Mouse (Mus musculus): Measurements from ENCODE around the gene Rad23b. TPM values are rescaled to one million over a fixed set of nuclear protein-coding genes. Genes with fewer than 3 reads are reported as not detected.

The Rad23b gene
- total and polyA plus RNA-seq, 3 experiments: 200 to 270 TPM; not detected in 1

GRCm38 (mm10) chr4:55405329-55405728 lies 55.5 kb downstream of the Rad23b start:
- no peak for TF ChIP-seq NRF1 (IDR thresholded peaks at IDR 0.05; ENCODE audit: insufficient read depth, low read depth, low read length, poor library complexity, severe bottlenecking)
- TF ChIP-seq TCF12 (IDR thresholded peaks at IDR 0.05; ENCODE audit: low read depth, low read length): no peak
- TF ChIP-seq MEF2A (IDR thresholded peaks at IDR 0.05; ENCODE audit: extremely low read depth, insufficient replicate concordance, low read depth, low read length, poor library complexity, severe bottlenecking): no peak
- no peak for TF ChIP-seq TAL1 (IDR thresholded peaks at IDR 0.05; ENCODE audit: low read length)
- TF ChIP-seq UBTF (IDR thresholded peaks at IDR 0.05; ENCODE audit: borderline replicate concordance, insufficient read depth, low read depth, low read length): no peak
- no peak for TF ChIP-seq ZNF384 (IDR thresholded peaks at IDR 0.05; ENCODE audit: low read depth, low read length)
- no peak for TF ChIP-seq RAD21 (IDR thresholded peaks at IDR 0.05; ENCODE audit: low read depth, low read length)
- TF ChIP-seq SMC3 (IDR thresholded peaks at IDR 0.05; ENCODE audit: low read depth, low read length): no peak
- no peak for TF ChIP-seq KAT2A (conservative IDR thresholded peaks at IDR 0.05; ENCODE audit: low read depth, low read length)
- no peak overlapping the region for H3K9ac ChIP-seq (ENCODE audit: control insufficient read depth, low read depth, low read length, poor library complexity, severe bottlenecking)
- H3K9me3 ChIP-seq (replicated peaks; ENCODE audit: insufficient read depth, low read length): no peaks in the 10 kb centered on the region
- H3K4me1 ChIP-seq (ENCODE audit: control insufficient read depth in 1 of 2, insufficient read depth in 2 of 2, low read length in 2 of 2): no peaks in the 10 kb centered on the region; a peak in 1 of 4 replicates
- H3K27ac ChIP-seq (ENCODE audit: control insufficient read depth, low read depth, low read length): no peak overlapping the region
- H3K36me3 ChIP-seq (ENCODE audit: control insufficient read depth in 1 of 2, insufficient read depth in 2 of 2, low read length in 2 of 2): no peaks in the 10 kb centered on the region; a peak in 1 of 4 replicates
- no peak overlapping the region for H3K4me3 ChIP-seq (ENCODE audit: control insufficient read depth in 1 of 2, insufficient read depth in 1 of 2, low read depth in 2 of 2, low read length in 2 of 2)
- no peaks in the 10 kb centered on the region for H3K79me2 ChIP-seq (ENCODE audit: control insufficient read depth, insufficient read depth, low read length, poor library complexity)
- no peak for DNase-seq (ENCODE audit: low read depth, low spot score)
- H3K27me3 ChIP-seq (ENCODE audit: control insufficient read depth in 1 of 2, insufficient read depth in 2 of 2, low read length in 2 of 2): no peaks in the 10 kb centered on the region

- Histone ChIP-seq H3K9me3 (replicated peaks; ENCODE audit: insufficient read depth, low read length) (no peaks in the 10 kb centered on the region), H3K4me3 (ENCODE audit: control insufficient read depth in 1 of 2, insufficient read depth in 1 of 2, low read depth in 2 of 2, low read length in 2 of 2) (no peak overlapping the region), H3K79me2 (ENCODE audit: control insufficient read depth, insufficient read depth, low read length, poor library complexity) (no peaks in the 10 kb centered on the region), H3K9ac (ENCODE audit: control insufficient read depth, low read depth, low read length, poor library complexity, severe bottlenecking) (no peak overlapping the region), H3K27ac (ENCODE audit: control insufficient read depth, low read depth, low read length) (no peak overlapping the region), H3K4me1 (ENCODE audit: control insufficient read depth in 1 of 2, insufficient read depth in 2 of 2, low read length in 2 of 2) (no peaks in the 10 kb centered on the region; a peak in 1 of 4 replicates), H3K27me3 (ENCODE audit: control insufficient read depth in 1 of 2, insufficient read depth in 2 of 2, low read length in 2 of 2) (no peaks in the 10 kb centered on the region), H3K36me3 (ENCODE audit: control insufficient read depth in 1 of 2, insufficient read depth in 2 of 2, low read length in 2 of 2) (no peaks in the 10 kb centered on the region; a peak in 1 of 4 replicates)
- TF ChIP-seq E2F4 (IDR thresholded peaks at IDR 0.05; ENCODE audit: borderline replicate concordance, low read depth, low read length) (no peak), SIN3A (IDR thresholded peaks at IDR 0.05; ENCODE audit: low read length) (no peak), MYC (IDR thresholded peaks at IDR 0.05; ENCODE audit: low read depth, low read length) (no peak)
- no peak for DNase-seq (ENCODE audit: low read depth, low spot score)
Measured at GRCm38 (mm10) chr4:55406558-55406957, 56.7 kb downstream of the Rad23b start.

GRCm38 (mm10) chr4:55408081-55408480 lies 58.2 kb downstream of the Rad23b start:
- H3K36me3 ChIP-seq (ENCODE audit: control insufficient read depth in 1 of 2, insufficient read depth in 2 of 2, low read length in 2 of 2): no peaks in the 10 kb centered on the region; a peak in 1 of 4 replicates
- TF ChIP-seq BHLHE40 (IDR thresholded peaks at IDR 0.05; ENCODE audit: borderline replicate concordance, low read depth, low read length) (no peak), ZMIZ1 (IDR thresholded peaks at IDR 0.05; ENCODE audit: low read depth, low read length) (no peak), CHD1 (IDR thresholded peaks at IDR 0.05; ENCODE audit: low read depth, low read length) (no peak), TBP (IDR thresholded peaks at IDR 0.05; ENCODE audit: low read depth, low read length) (no peak), MXI1 (IDR thresholded peaks at IDR 0.05; ENCODE audit: low read depth, low read length) (no peak), POLR2AphosphoS5 (IDR thresholded peaks at IDR 0.05; ENCODE audit: borderline replicate concordance, low read depth, low read length) (no peak), ELF1 (IDR thresholded peaks at IDR 0.05; ENCODE audit: low read depth, low read length) (no peak), ZNF384 (IDR thresholded peaks at IDR 0.05; ENCODE audit: low read depth, low read length) (no peak), POLR2A (IDR thresholded peaks at IDR 0.05; ENCODE audit: control insufficient read depth in 1 of 2, insufficient read depth in 1 of 2, low read depth in 1 of 2, low read length in 2 of 2, poor library complexity in 1 of 2) (no peak), NRF1 (IDR thresholded peaks at IDR 0.05; ENCODE audit: insufficient read depth, low read depth, low read length, poor library complexity, severe bottlenecking) (no peak)

More at GRCm38 (mm10) chr4:55408081-55408480, 58.2 kb downstream of the Rad23b start:
- H3K79me2 ChIP-seq (ENCODE audit: control insufficient read depth, insufficient read depth, low read length, poor library complexity): no peaks in the 10 kb centered on the region
- H3K9ac ChIP-seq (ENCODE audit: control insufficient read depth, low read depth, low read length, poor library complexity, severe bottlenecking): no peak overlapping the region
- no peaks in the 10 kb centered on the region for H3K27me3 ChIP-seq (ENCODE audit: control insufficient read depth in 1 of 2, insufficient read depth in 2 of 2, low read length in 2 of 2)
- H3K4me3 ChIP-seq (ENCODE audit: control insufficient read depth in 1 of 2, insufficient read depth in 1 of 2, low read depth in 2 of 2, low read length in 2 of 2): no peak overlapping the region
- H3K9me3 ChIP-seq (replicated peaks; ENCODE audit: insufficient read depth, low read length): no peaks in the 10 kb centered on the region
- H3K4me1 ChIP-seq (ENCODE audit: control insufficient read depth in 1 of 2, insufficient read depth in 2 of 2, low read length in 2 of 2): no peaks in the 10 kb centered on the region; a peak in 1 of 4 replicates
- no peak for DNase-seq (ENCODE audit: low read depth, low spot score)
- no peak overlapping the region for H3K27ac ChIP-seq (ENCODE audit: control insufficient read depth, low read depth, low read length)

All from MEL (cell line).